Mouse (Mus musculus) layer of hippocampus, adult 8-10 months (tissue): ENCODE data around the gene Clcnkb. TPM values are rescaled to one million over a fixed set of nuclear protein-coding genes. Genes with fewer than 3 reads are reported as not detected.
A peak's percentile ranks its signal among the peaks of the same experiment; 100 is the strongest.

Experiments
- DNase-seq, 2 experiments: peaks; one replicate each; pipeline ENCODE4 v3.0.0; 2022; ENCODE audit warnings: low spot score in 2 of 2
- total RNA-seq, 4 experiments: library from RNA; stranded (reverse); gene quantifications; 2 replicates each; pipeline ENCODE4 v1.2.4; 2022

The Clcnkb gene
- total RNA-seq, 4 experiments from 2014 or later = not detected

- DNase-seq = no peak
Measured at GRCm38 (mm10) chr4:141435974-141436373, 20.2 kb upstream of the Clcnkb start, which contains the start of gene Srarp. Gene Srarp (minus strand): TSS chr4:141436105.

GRCm38 (mm10) chr4:141433191-141433590 is 17.4 kb upstream of the Clcnkb start:
- no peak for DNase-seq

- DNase-seq = no peak
Measured at GRCm38 (mm10) chr4:141432666-141433065, 16.9 kb upstream of the Clcnkb start.

GRCm38 (mm10) chr4:141430997-141431396 is 15.2 kb upstream of the Clcnkb start:
- DNase-seq = peak in 1 of 2 experiments; percentile 53

GRCm38 (mm10) chr4:141429847-141430246 is 14.0 kb upstream of the Clcnkb start:
- DNase-seq = no peak

- DNase-seq = no peak
Measured at GRCm38 (mm10) chr4:141429381-141429780, 13.6 kb upstream of the Clcnkb start.

- no peak for DNase-seq
Measured at GRCm38 (mm10) chr4:141427921-141428320, 12.1 kb upstream of the Clcnkb start.

GRCm38 (mm10) chr4:141426796-141427745 is 11.3 kb upstream of the Clcnkb start:
- no peak for DNase-seq

GRCm38 (mm10) chr4:141425484-141426479 is 10.0 kb upstream of the Clcnkb start:
- DNase-seq = peak; percentile 59 to 61

- DNase-seq = no peak
Measured at GRCm38 (mm10) chr4:141423691-141424431, 8.0 kb upstream of the Clcnkb start.

- DNase-seq = no peak
Measured at GRCm38 (mm10) chr4:141423288-141423687, 7.5 kb upstream of the Clcnkb start.

GRCm38 (mm10) chr4:141422841-141423240 is 7.0 kb upstream of the Clcnkb start:
- no peak for DNase-seq

- no peak for DNase-seq
Measured at GRCm38 (mm10) chr4:141421423-141421822, 5.6 kb upstream of the Clcnkb start.

GRCm38 (mm10) chr4:141420886-141421285 is 5.1 kb upstream of the Clcnkb start:
- DNase-seq = no peak

- DNase-seq = no peak
Measured at GRCm38 (mm10) chr4:141420192-141420829, 4.5 kb upstream of the Clcnkb start, which contains the start of gene Hspb7. Gene Hspb7 (plus strand): TSS chr4:141420779.

GRCm38 (mm10) chr4:141419398-141420191 is 3.8 kb upstream of the Clcnkb start:
- no peak for DNase-seq

GRCm38 (mm10) chr4:141411430-141411992 is 4.3 kb downstream of the Clcnkb start:
- no peak for DNase-seq

GRCm38 (mm10) chr4:141408577-141408976 is 7.2 kb downstream of the Clcnkb start:
- DNase-seq = no peak
